Mouse (Mus musculus) spleen, adult 2 months (tissue): ENCODE results near the gene Guca2b. TPM values are rescaled to one million over a fixed set of nuclear protein-coding genes. Genes with fewer than 3 reads are reported as not detected.

ENCODE experiments used
- DNase-seq, 2 experiments: peaks; one replicate each; pipeline versions ENCODE4 v3.0.0 to v3.0.0-alpha.2; 2012 to 2021; ENCODE audit warnings: low spot score in 2 of 2, low read depth in 1 of 2
- H3K27ac ChIP-seq: fragments of 200-500 bp; 2 replicates; pipeline ENCODE4 v1.5.1; 2012; ENCODE audit warnings: low read length, inconsistent platforms; ENCODE audit not compliant: insufficient read depth
- H3K27me3 ChIP-seq: fragments of 200-500 bp; 2 replicates; pipeline ENCODE4 v1.6.1; 2012; ENCODE audit warnings: mild to moderate bottlenecking, moderate library complexity, low read length, inconsistent platforms; ENCODE audit not compliant: control insufficient read depth, insufficient read depth
- H3K36me3 ChIP-seq: fragments of 200-500 bp; 2 replicates; pipeline ENCODE4 v1.6.1; 2012; ENCODE audit warnings: mild to moderate bottlenecking, low read length, inconsistent platforms; ENCODE audit not compliant: control insufficient read depth, insufficient read depth
- H3K4me1 ChIP-seq: fragments of 200-500 bp; 2 replicates; pipeline ENCODE4 v1.6.1; 2011; ENCODE audit warnings: inconsistent platforms; ENCODE audit not compliant: control insufficient read depth, insufficient read depth, insufficient read length
- H3K4me3 ChIP-seq: fragments of 200-500 bp; 2 replicates; pipeline ENCODE4 v1.5.1; 2011; ENCODE audit warnings: mild to moderate bottlenecking, inconsistent platforms; ENCODE audit not compliant: insufficient read depth, insufficient read length; ENCODE audit errors: extremely low read depth
- CTCF ChIP-seq: fragments of 200-500 bp; IDR thresholded peaks from 2 replicates; pipeline ENCODE4 v1.5.1; 2011; ENCODE audit warnings: mild to moderate bottlenecking, inconsistent platforms; ENCODE audit not compliant: insufficient read depth, insufficient read length, insufficient replicate concordance; ENCODE audit errors: extremely low read depth
- POLR2A ChIP-seq: fragments of 200-500 bp; IDR thresholded peaks from 2 replicates; pipeline ENCODE4 v1.6.1; 2011; ENCODE audit warnings: low read depth, low read length, inconsistent platforms
- WGBS: fragments of 180-500 bp; shearing (Covaris S2); methylation state at CpG from one replicate; pipeline ENCODE4 v1.1.7; 2018; 5-methylcytosine and 5-hydroxymethylcytosine counted together
- polyA plus RNA-seq: library from polyadenylated mRNA; depleted of rRNA; stranded (reverse); fragments of >200 nt; gene quantifications from 2 replicates; pipeline ENCODE4 v1.2.3, GENCODE M21; 2012

The Guca2b gene
- polyA plus RNA-seq, 1 experiment, result 1.2 TPM

DNA sequence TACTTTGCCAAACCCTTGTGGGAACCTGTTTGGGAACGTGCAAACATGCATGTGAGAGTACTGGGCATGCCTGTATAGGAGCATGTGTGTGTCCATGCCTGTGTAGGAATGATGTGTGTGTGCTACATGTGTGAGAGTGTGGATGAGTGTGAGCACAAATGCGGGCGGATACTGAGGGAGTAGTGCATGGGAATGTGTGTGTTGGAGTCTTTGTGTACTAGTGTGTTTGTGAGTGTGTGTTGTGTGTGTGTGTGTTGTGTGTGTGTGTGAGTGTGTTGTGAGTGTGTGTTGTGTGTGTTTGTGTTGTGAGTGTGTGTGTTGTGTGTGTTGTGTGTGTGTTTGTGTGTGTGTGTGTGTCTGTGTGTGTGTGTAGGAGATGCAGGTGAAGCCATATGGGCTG is 9.4 kb upstream of the Guca2b start:
- WGBS, result 93% methylated on average over 3 of the region's 3 CpGs
- no peak for DNase-seq
- Histone ChIP-seq H3K27me3 (no peaks in the 10 kb centered on the region), H3K27ac (no peak overlapping the region), H3K4me1 (peaks cover 27% of the 10 kb centered on the region; the same call in 1 of the 2 replicates), H3K4me3 (no peak overlapping the region), H3K36me3 (no peaks in the 10 kb centered on the region)
- TF ChIP-seq POLR2A (no peak), CTCF (no peak)

DNA sequence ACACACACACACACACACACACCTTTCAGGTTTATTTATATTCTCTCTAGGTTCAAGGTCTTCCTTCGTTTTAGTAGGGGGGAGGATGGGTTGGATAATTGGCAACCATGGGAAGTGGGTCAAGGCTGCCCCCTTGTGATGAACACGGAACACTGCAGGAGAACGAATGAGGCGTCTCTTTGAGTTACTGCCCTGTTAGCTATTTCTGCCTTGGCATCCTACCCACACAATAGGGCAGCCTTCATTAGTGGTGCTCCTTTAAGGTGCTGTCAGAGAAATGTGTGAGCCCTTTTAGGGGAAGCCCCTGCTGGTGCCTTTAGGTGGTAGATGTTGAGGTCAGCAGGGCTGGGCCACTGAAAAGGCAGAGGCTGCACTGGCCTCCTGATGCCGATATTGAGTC is 8.7 kb upstream of the Guca2b start:
- Histone ChIP-seq H3K36me3 (no peaks in the 10 kb centered on the region), H3K27me3 (no peaks in the 10 kb centered on the region), H3K27ac (no peak overlapping the region), H3K4me1 (peaks cover 33% of the 10 kb centered on the region; the same call in 1 of the 2 replicates), H3K4me3 (no peak overlapping the region)
- TF ChIP-seq CTCF (peak; percentile 59; the same call in 1 of the 2 replicates), POLR2A (no peak)
- WGBS, result 31% methylated on average over 5 of the region's 5 CpGs
- peak in 1 of 2 experiments; percentile 26 for DNase-seq

DNA sequence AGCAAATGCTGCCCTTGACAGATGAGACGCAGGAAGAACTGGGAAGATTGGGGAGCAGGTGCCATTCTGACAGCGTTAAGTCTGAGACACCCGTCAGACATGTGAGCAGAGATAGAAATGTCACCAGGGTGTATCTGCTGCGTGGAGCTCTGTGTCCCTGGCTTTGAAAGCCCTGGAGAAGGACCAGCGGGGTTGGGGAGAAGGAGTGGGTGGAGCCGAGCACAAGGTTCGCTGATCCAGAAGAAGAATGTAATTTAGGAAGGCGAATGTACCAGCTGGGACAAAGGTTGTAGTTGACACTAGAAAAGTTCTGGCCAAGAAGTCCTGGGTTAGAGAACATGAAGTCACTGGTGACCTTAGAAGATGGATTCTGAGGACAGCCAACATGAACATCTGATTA is 7.4 kb upstream of the Guca2b start:
- H3K27ac ChIP-seq, result no peak overlapping the region

DNA sequence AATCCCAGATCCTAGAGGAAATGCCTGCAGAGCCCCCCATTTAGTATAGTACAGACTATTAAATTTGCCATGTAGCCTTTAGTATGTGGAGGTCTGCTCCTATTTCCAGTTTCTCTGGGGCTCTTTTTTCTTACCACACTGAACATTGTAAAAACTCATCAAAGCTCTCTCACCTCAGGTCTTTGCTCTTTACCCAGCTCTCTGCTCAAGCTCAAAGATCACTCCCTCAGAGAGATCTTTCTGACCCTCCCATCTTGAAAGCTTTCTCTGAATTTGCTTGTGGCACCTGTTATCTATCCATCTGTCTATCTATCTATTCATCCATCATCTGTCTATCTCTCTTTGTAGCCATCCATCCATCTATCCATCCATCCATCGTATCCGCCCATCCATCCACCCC is 6.4 kb upstream of the Guca2b start:
- Histone ChIP-seq H3K36me3 (no peaks in the 10 kb centered on the region), H3K4me1 (peaks cover 27% of the 10 kb centered on the region; the same call in 1 of the 2 replicates), H3K27me3 (no peaks in the 10 kb centered on the region), H3K4me3 (no peak overlapping the region), H3K27ac (no peak overlapping the region)
- TF ChIP-seq POLR2A (no peak), CTCF (no peak)
- 98% methylated on average over 2 of the region's 2 CpGs for WGBS
- no peak for DNase-seq

More for the DNA sequence above, 7.4 kb upstream of the Guca2b start:
- H3K36me3 ChIP-seq, result no peaks in the 10 kb centered on the region
- 77% methylated on average over 8 of the region's 8 CpGs for WGBS
- H3K27me3 ChIP-seq, result no peaks in the 10 kb centered on the region
- H3K4me3 ChIP-seq, result no peak overlapping the region
- no peak for DNase-seq
- TF ChIP-seq POLR2A, result no peak
- TF ChIP-seq CTCF, result no peak
- peaks cover 33% of the 10 kb centered on the region; the same call in 1 of the 2 replicates for H3K4me1 ChIP-seq

DNA sequence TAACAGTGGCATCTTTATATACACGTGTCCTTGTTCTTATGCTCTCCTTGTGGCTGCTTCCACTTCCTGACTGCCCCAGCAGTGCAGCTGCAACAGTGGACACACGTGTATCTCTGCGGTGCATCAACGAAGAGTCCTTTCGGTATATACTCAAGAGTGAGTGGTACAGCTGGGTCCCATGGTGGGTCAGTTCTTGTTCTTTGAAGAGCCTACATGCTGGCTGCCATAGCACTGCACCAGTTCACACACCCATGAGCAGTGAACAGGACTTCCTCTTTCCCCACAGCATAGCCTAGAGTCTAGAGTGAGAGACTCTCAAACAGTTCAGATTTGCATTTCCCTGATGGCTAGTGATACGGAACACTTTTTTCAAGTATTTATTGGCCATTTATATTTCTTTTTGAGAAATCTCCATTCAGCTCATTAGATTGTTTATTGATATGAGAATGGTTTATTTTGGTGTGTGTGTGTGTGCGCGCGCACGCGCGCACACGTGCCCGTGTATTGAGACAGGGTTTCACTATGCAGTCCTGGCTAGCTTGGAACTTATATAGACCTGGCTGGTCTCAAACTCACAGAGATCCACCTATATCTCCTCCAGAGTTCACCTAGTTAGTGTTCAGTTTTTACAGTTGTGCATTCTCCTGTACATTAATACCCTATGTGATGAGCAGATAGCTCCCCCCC is 4.8 kb upstream of the Guca2b start:
- Histone ChIP-seq H3K27ac (peak overlapping the region; percentile 38), H3K36me3 (no peaks in the 10 kb centered on the region), H3K4me1 (peaks cover 12% of the 10 kb centered on the region; the same call in 1 of the 2 replicates), H3K27me3 (no peaks in the 10 kb centered on the region), H3K4me3 (no peak overlapping the region)
- WGBS, result 62% methylated on average over 14 of the region's 14 CpGs
- TF ChIP-seq CTCF (no peak), POLR2A (no peak)
- DNase-seq, result peak; percentile 38 to 55

DNA sequence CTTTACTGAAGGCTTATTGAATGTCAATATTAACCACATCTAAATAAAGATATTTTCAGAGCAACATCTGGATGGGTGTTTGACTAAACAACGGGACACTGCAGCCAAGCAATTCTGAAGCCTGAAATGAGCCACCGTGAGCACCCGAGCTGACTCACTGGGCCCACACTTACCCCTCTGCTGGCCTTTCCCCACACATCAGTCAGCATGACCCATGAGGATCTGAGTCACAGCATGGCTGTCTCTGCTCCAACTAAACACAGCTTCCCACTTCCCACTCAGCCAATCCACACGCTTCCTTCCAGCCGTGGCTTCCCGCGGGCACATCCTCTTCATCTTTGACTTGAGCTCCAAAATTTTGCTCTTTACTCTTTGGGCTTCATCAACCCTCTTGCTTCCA is 4.2 kb upstream of the Guca2b start:
- Histone ChIP-seq H3K4me1 (peaks cover 12% of the 10 kb centered on the region; the same call in 1 of the 2 replicates), H3K27me3 (no peaks in the 10 kb centered on the region), H3K36me3 (no peaks in the 10 kb centered on the region), H3K4me3 (no peak overlapping the region), H3K27ac (peak overlapping the region; percentile 38; the same call in 1 of the 2 replicates)
- no peak for TF ChIP-seq POLR2A
- TF ChIP-seq CTCF, result no peak
- WGBS, result 82% methylated on average over 7 of the region's 7 CpGs
- DNase-seq, result no peak

DNA sequence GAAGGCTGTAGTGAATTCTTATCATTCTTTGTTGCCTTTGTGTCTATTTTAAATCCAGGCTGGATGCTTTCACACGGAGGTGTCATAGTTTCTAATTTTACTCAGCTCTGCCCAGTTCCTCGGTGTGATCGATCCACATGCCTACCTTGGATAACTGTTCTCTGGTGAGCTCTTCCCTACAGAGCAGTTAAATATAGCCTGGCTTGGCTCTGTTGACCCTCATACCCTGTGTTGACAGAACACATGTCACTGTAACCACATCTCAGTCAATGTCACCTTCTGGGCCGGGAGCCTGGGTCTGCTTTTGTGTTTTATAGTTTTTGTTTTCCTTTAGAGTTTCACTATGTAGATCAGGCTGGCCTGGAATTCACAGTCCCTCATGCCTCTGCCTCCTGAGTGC is 3.4 kb upstream of the Guca2b start:
- no peak overlapping the region for H3K4me3 ChIP-seq
- peaks cover 12% of the 10 kb centered on the region; the same call in 1 of the 2 replicates for H3K4me1 ChIP-seq
- no peaks in the 10 kb centered on the region for H3K36me3 ChIP-seq
- WGBS, result 76% methylated on average over 4 of the region's 4 CpGs
- no peak for TF ChIP-seq CTCF
- no peak for TF ChIP-seq POLR2A
- no peaks in the 10 kb centered on the region for H3K27me3 ChIP-seq
- no peak for DNase-seq
- H3K27ac ChIP-seq, result no peak overlapping the region
